Mouse (Mus musculus): ENCODE results near the gene Scamp3.
"Not testable (repeated sequence)": the region's sequence is repeated elsewhere in the genome, so short reads cannot be mapped to it uniquely, and the experiment has no call there.

The Scamp3 gene

DNA sequence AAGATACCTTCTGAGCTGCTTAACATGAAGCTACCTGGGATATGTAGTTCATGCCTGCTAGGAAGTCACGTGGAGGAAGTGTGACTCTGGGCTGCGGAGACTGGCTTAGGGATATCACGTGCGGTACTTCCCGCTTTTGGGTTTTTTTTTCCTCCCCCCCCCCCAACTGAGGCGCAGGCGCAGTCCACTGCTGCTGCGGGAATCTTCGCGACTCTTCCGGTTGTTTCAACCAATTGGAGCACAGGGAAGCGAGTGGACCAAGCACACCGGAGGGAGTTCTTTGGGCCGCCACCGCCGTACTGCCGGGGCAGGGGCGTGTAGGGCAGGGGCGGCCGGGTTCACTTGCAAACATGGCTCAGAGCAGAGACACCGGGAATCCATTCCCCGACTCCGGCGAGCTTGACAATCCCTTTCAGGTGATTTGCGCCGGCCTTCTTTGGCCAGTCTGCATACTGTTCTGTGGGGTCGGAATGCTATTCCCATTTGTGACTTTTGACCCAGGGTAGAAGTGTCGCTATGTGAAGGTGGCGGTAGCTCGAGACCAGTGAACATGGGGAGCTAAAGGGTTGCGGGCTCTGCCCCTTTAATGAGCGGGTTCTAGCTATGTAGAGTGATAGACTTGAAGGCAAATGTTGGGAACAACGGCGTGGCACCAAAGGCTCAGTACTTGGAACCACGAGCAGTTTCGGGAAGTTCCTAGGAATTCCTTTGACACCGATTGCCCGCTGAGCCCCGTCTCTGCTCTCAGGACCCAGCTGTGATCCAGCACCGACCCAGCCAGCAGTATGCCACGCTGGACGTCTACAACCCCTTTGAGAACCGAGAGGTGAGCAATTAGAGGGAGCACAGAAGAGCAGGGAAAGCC lies at the start of gene Scamp3:
TSS of gene Scamp3 (plus strand) at position 232 of the 865 bp plus-strand sequence.
- DNase-seq (ENCODE audit: extremely low read depth, low read depth, low spot score) = peak; percentile 75

DNA sequence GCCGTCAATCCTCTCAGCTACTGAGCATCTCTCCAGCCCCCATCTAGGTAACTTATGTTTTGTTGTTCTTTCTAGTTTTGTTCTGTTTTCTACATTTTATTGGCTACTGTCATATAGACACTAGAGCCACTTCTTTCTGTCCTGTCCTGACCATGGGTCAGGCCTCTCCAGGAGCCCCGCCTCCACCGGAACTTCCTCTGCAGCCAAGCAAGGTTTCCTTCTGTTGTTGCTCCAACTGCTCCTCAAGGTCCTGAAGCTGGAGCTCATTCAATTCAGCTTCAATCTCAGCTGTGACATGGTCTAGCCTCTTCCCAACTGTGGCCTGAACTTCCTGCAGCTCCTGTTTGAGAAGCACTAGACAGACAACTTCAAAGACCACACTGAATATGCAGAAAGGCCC lies 47.4 kb upstream of the Scamp3 start:
- no peak for DNase-seq (ENCODE audit: extremely low read depth, low read depth, low spot score)

DNA sequence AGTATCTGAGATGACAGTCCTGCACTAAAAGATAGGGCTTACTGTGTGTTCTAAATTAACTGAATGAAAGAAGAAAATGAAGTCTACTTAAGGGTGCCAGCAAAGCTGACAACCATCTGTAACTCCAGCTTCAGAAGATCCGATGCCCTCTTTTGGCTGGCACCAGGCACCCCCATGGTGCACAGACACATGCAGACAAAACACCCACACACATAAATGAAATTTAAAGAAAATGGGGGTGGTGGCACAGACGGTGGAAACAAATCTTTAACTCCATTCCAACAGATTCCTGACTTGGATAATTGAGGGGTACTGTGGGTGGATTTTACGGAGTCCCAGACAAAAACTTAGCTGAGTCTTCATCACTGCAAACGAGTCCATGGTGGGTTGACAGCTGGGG lies 45.5 kb upstream of the Scamp3 start:
- no peak for DNase-seq (ENCODE audit: extremely low read depth, low read depth, low spot score)

DNA sequence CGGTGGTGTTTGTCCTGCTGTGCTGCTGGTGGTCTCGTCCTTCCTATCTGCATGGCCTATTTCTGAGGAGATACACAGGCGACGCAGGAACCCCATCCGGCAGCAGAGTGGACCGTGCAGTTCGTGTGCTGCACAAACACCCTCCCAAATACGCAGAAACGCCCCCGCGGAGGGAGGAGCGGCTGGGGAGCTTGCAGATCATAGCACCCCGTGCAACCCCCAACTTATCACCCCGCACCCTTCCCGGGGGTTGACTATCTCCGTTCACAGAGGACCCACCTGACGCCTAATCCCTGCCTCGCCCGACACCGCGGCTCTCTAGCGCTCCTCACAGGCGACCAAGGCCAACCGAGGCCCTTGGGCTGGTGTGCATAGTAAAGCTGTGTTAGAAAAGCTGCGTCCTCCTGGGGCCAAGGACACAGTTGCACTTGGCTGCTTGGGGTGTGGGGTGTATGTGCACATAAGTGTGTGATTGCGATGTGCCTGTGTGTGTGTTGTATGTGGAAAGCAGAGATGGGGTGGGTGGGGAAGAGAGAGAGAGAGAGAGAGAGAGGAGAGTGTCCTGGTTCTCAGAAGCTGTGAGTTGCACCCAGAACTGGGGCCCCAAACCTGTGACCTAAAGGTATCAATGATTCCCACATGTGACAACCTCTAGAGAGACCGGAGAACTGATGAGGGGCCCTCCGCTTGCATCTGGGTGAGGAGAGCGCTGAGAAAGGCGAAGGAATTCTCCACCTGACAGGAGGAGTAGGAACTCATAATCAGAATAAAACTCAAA lies 44.8 kb upstream of the Scamp3 start:
- DNase-seq (ENCODE audit: extremely low read depth, low read depth, low spot score) = no peak

DNA sequence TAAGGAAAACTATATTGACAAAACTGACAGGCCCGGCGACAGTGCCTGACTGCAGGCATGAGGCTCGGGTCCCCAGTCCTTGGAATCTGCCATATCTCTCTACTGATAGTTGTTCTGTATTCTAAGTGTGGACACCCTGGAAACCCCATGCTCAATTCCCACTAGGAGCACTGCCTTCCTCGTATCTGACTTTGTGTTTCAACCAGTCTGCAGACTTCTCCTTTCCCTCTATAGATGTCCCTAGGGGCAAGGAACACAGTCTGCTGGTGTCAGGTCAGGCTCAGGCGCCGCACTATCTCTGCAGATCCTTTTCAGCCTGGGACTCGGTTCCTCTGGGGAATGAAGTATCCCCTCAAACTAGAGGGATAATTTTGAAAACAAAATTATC lies 44.2 kb upstream of the Scamp3 start:
- DNase-seq (ENCODE audit: extremely low read depth, low read depth, low spot score) = no peak

DNA sequence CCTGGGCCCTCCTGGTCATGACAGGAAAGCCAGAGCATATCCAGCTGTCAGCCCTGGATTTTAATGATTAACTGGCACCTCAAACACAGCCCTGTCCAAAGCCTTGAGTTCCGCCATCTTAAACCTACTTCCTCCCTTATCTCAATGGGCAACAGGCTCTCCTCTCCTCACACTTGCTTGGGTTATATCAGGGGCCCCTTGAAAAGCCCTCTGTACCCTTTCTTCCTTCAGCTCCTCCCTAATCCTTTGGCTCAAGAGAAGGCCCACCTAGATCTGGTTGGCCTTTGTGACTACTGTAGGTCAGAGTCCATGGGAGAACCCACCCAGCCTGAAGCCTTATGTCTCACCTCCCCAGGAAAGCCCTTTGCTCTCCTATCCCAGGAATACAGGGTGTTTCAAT lies 43.5 kb upstream of the Scamp3 start:
- DNase-seq (ENCODE audit: extremely low read depth, low read depth, low spot score) = no peak

DNA sequence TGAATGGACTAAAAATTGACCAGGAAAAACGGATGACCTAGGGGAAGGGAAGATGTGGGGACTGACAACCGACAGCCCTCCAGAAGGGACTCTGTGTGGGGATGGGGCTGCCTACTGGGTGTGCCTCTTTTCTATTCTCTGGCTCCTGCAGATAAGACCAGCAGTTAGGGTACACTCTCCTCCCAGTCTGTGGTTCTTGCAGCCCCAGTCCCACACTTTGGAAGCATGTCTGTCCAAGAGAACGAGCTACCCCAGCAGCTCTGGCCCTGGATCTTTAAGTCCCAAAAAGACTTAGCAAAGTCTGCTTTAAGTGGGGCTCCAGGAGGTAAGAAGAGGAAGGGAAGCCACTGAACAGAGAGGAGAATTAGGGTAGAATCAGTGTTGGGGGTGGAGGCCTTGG lies 41.3 kb upstream of the Scamp3 start, which contains the start of gene Pklr:
TSS of gene Pklr (plus strand) at position 185 of the 400 bp plus-strand sequence.
- no peak for DNase-seq (ENCODE audit: extremely low read depth, low read depth, low spot score)

DNA sequence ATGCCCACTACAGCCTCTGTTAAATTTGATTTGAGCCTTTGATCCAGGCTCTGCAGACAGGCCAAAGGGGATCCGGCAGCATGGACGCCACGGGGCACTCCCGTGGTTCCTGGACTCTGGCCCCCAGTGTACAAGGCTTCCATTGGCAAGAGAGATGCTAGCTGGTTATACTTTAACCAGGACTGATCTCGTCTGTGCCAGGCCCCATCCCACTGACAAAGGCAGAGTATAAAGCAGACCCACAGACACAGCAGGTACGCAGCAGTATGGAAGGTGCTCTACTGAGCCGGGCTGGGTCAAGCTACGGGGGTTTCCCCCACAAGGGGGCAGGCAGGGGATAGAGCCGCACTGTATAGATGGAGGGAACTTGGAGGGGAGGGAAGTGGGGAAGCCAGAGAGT lies 40.9 kb upstream of the Scamp3 start:
- DNase-seq (ENCODE audit: extremely low read depth, low read depth, low spot score) = no peak

DNA sequence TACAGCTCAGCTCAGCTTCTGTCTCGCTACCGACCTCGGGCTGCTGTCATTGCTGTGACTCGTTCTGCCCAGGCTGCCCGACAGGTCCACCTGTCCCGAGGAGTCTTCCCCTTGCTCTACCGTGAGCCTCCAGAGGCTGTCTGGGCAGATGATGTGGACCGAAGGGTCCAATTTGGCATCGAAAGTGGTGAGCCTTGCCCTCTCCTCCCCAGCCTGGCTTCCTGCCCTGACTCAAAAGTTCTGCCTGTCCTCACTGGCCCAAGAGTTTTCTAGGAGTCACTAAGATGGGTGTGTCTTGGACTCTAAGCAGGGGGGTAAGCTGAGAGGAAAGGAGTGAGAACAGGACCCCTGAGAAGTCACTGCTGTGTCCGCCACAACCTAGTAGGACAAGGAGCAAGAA lies 32.5 kb upstream of the Scamp3 start:
- DNase-seq (ENCODE audit: extremely low read depth, low read depth, low spot score) = no peak

DNA sequence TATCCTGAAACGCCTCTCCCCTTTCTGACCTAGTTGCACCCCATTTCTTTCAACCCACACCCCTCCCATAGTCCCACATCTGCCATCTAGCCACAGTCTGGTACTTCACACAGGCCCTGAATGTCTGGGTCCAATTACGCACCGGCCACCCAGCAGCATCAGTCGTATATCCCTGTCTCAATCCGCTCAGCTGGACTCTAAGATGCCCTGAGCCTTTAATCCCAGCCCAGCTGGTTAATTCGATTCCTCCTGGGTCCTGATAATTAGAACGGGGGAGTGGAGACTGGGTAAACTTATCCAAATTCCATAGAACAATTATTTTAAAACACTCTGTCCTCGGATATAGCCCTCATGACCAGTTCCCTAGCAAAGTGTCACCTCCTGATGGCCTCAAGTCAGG lies 31.7 kb upstream of the Scamp3 start:
- no peak for DNase-seq (ENCODE audit: extremely low read depth, low read depth, low spot score)

DNA sequence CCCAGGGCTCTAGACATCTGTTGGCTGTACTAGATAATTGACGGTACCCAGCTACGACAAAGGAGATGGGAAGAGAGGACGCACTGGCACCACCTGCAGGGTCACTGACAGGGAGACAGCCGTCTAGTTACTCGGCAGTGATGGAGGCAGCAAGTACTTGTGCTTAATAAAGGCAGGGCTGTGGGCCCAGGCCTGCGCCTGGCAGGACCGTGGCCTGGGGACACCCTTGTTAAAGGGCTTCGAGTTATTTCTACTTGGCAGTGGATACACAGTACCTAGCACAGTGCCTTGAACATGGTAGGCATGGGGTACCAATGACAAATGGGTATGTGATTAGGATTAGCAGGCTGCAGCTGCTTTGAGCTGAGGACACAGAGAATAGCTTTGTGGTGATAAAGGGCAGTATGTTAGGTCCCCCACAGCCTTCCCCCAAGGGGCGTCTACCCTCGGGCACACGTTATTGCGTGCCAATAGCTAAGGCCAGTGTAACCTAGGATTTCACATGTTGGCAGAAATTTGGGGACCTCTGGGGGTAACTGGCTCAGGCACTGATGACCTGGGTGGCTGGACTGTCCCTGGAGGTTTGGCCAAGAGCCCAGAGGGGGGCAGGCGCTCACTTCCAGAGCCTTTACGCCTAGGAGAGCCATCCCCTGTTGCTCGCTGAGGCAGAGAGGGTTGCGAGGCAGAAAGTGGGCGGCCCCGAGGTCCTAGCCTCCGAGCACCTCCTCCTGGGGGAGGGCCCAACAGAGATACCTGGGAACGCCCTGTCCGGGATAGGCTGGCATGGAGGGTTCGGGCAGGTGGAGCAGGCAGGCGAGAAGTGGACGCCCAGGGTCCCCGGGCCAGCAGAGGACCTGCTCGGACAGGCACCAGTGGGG lies 29.9 kb upstream of the Scamp3 start:
- no peak for DNase-seq (ENCODE audit: extremely low read depth, low read depth, low spot score)

DNA sequence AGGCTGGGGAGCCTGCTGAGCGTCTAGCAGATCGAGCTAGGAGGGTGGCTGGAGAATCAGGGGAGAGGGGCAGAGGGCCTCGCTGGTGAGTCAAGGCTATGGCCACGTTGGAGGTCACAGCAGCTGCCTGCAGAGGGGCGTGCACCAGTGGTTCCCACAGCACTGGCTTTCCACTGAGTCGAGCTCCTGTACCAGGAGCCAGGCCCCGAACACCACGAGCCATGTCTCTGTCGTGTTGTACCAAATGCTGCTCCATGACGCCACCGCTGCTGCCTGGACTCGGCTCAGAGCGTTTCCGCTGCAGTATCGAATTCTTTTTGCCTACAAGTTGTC lies 29.3 kb upstream of the Scamp3 start:
- no peak for DNase-seq (ENCODE audit: extremely low read depth, low read depth, low spot score)

DNA sequence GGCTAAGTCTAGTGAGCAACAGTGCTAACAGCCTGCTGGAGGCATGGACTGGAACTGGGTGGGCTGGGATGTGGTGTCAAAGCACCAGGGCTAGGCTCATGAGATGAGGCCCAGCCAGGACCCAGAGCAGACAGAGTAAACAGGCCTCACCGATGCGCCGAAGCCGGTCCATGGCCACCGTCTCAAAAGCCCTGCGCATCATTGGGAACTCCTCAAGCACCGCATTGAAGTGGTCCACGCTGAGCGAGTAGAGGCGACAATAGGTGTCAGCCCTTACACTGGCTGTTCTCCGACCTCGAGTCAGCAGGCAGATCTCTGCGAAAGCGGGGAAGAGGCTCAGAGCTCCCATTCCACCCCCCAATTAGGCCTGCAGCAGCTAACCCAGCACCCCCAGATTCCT lies 28.7 kb upstream of the Scamp3 start:
- no peak for DNase-seq (ENCODE audit: extremely low read depth, low read depth, low spot score)

DNA sequence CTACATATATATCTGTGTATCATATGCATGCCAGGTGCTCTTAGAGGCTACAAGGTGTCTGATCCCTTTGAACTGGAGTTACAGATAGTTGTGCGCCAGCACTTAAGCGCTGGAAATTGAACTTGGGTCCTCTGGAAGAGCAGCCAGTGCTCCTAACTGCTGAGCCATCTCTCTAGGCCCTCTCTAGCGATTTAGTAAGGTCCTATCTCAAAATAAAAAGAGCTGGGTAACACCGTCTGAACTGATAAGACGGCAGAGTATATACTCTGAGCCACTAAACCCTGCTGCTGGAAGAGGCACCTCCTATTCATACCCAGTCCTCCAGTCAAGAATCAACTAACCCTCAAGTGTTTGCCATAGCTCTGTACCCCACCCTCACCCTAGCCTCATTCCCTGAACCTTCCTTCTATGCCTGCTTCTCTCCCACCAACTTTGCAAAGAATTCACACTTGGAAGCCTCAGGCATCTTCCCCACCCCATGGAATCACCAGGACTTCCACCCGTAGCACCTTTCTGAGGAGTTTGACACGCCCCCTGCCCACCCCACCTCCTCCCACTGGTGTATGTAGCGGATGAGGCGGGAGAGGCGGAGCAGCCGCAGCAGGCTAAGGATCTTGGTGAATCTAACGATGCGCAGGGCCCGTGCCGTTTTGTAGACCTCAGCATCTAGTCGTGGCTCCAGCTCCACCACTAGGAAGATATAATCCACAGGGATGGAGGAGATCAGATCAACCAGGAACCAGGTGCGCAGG lies 25.0 kb upstream of the Scamp3 start:
- no peak for DNase-seq (ENCODE audit: extremely low read depth, low read depth, low spot score)

DNA sequence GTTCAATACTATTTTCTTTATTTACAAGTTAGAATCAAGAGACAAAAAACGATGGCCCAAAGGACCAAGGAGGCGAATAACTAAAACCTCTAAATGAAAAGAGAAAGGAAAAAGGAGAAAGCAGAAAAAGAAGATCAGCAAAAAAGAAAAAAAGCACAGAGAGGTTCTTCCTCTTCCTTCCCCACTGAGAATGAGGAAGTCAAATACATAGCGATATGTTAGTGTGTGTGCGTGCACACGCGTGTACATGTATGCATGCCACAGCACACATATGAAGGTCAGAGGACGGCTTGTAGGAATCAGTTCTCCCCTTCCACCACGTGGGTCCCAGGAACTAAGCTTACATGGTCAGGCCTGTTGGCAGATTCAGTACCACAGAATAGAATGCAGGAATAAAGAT lies 20.3 kb upstream of the Scamp3 start:
- DNase-seq (ENCODE audit: extremely low read depth, low read depth, low spot score) = no peak

DNA sequence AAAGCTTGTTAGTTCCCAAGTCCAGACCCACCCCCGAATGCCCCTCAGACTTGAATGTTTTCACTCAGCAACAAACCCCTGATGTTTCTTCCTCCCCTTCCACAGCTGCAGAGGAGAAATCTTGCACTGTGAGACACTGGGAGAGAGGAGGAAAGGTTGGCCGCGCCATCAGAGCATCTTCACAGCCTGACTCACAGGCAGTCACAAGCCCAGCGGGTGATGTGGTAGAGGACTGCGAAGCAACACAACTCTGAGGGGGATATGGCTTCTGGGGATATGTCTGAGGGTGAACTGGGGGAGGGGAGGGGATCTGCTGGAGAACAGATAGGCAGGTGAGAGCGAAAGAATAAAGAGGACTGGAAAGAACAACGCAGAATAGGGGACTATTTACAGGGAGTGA lies 18.6 kb upstream of the Scamp3 start:
- no peak for DNase-seq (ENCODE audit: extremely low read depth, low read depth, low spot score)

DNA sequence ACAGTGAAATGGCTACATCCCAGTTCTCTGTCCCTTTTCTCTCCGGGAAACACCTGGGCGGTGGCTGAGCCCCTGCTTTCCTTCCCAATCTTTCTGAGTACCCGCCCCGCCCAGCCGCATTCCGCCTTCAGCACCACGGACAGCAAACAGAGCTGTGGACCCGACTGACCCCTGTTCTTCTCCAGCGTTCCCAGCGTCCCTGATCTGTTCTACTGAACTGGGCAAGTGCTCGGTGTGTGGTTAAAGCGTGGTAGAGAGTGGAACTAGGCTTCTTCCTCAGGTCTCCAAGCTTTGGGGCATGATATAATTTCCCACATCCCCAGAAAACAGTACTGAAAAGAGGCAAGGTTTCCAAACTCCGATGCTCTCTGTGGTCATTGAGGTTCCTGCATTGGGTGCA lies 18.1 kb upstream of the Scamp3 start:
- no peak for DNase-seq (ENCODE audit: extremely low read depth, low read depth, low spot score)

DNA sequence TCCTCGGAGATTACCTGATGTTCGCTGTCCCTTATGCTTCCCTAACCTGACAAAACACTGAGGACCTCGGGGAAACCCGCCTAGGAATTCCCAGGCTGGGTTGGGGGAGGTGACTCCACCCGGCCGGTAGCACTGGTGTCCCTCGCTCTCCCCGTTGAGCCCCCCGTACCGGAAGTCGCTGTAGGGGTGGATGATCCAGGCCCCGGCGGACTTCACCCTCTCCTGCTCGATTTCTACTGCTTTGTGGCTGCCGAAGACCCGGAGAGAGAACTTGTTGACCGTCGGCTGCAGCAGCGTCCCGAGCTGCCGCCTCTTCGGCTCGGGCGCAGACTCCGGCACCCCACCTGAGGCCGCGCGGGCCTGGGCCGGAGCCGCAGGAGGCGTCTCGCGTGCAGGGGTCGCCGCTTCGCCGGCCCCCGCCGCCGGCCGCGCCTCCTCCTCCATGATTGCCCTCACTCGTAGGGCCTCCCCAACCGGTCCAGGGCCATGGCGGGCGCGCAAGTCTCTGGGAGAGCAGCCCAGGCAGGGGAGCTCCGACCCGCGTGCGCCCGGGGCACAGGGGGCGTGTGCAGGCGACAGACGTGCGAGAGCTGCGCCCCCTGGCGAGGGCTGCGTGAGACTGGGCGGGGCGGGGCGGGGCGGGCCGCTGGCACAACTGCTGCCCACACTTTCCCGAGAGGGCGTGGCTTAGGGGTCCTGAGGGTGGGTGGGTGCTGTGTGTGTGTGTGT lies 17.5 kb upstream of the Scamp3 start, which contains the start of gene Hcn3:
TSS of gene Hcn3 (minus strand) at position 581 of the 729 bp plus-strand sequence.
- DNase-seq (ENCODE audit: extremely low read depth, low read depth, low spot score) = no peak

DNA sequence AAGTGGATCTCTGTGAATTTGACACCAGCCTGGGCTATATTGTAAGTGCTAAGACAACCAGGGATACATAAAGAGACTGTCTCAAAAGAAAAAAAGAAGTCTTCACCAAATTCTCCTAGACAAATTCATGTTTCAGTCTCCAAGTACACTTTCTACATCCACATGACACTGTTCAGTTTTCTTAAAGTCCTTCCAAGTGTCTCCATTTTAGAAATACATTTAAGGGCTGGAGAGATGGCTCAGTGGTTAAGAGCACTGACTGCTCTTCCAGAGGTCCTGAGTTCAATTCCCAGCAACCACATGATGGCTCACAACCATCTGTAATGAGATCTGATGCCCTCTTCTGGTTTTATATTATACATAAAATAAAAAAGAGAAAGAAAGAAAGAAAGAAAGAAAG lies 16.1 kb upstream of the Scamp3 start:
- DNase-seq (ENCODE audit: extremely low read depth, low read depth, low spot score) = not testable (repeated sequence)

DNA sequence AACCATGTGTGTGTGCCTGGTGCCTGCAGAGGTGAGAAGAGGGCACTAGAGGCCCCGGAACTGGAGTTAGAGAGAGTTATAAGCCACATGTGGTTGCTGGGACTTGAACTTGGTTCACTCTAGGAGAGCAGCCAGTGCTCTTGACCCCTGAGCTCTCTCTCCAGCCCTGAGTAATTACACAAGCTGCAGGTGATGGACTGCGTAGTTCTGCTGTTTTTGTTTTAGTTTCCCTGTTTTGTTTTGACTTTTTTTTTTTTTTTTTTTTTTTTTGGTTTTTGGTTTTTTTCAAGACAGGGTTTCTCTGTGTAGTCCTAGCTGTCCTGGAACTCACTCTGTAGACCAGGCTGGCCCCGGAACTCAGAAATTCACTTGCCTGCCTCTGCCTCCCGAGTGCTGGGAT lies 15.5 kb upstream of the Scamp3 start:
- no peak for DNase-seq (ENCODE audit: extremely low read depth, low read depth, low spot score)

Data from fat pad, adult 2 months (tissue).